Mouse (Mus musculus) C2C12 (cell line): ENCODE measurements at regions not wholly inside any gene's neighbourhood (a gene's known extent, or its start where the extent isn't known, plus 50 kb on each side); places are given as distances from the start of the nearest gene placed in this dataset.

Source experiments
- H3K27me3 ChIP-seq: one replicate; pipeline ENCODE4 v1.6.1; 2011; ENCODE audit not compliant: control insufficient read depth, insufficient read depth, insufficient read length
- H3K36me3 ChIP-seq: one replicate; pipeline ENCODE4 v1.6.1; 2011; ENCODE audit not compliant: control insufficient read depth, insufficient read depth
- H3K4me3 ChIP-seq: one replicate; pipeline ENCODE4 v1.5.1; 2011; ENCODE audit warnings: mild to moderate bottlenecking, control low read depth; ENCODE audit not compliant: poor library complexity, insufficient read depth, severe bottlenecking
- H3K79me2 ChIP-seq: one replicate; pipeline ENCODE4 v1.6.1; 2011; ENCODE audit not compliant: control insufficient read depth, insufficient read depth
- H3K79me3 ChIP-seq: one replicate; pipeline ENCODE4 v1.6.1; 2011; ENCODE audit warnings: low read depth, control low read depth
- H3ac ChIP-seq: one replicate; pipeline ENCODE3; 2011; ENCODE audit warnings: low read depth; ENCODE audit not compliant: control insufficient read depth, insufficient read length
- CEBPB ChIP-seq: IDR thresholded peaks from one replicate; pipeline ENCODE4 v1.6.1; 2011; ENCODE audit warnings: low read depth, mild to moderate bottlenecking, control low read depth, moderate library complexity
- CTCF ChIP-seq: IDR thresholded peaks from one replicate; pipeline ENCODE4 v1.5.1; 2011; ENCODE audit not compliant: control insufficient read depth, insufficient read depth, insufficient read length
- FOSL1 ChIP-seq: IDR thresholded peaks from one replicate; pipeline ENCODE4 v1.8.0; 2011; ENCODE audit warnings: mild to moderate bottlenecking, low read length; ENCODE audit not compliant: poor library complexity, insufficient read depth, severe bottlenecking
- MAX ChIP-seq: IDR thresholded peaks from one replicate; pipeline ENCODE4 v1.6.1; 2011; ENCODE audit warnings: mild to moderate bottlenecking, control low read depth
- MYOD1 ChIP-seq: IDR thresholded peaks from one replicate; pipeline ENCODE4 v1.6.1; 2011; ENCODE audit warnings: low read depth; ENCODE audit not compliant: control insufficient read depth, insufficient read length
- MYOG ChIP-seq: IDR thresholded peaks from one replicate; pipeline ENCODE4 v1.6.1; 2011; ENCODE audit not compliant: control insufficient read depth, insufficient read length; ENCODE audit errors: extremely low read depth
- USF1 ChIP-seq: IDR thresholded peaks from one replicate; pipeline ENCODE4 v1.6.1; 2011; ENCODE audit warnings: low read depth, mild to moderate bottlenecking, control low read depth, moderate library complexity

GRCm38 (mm10) chr13:107909343-107910067, 134.7 kb upstream of the Smim15 start:
- Histone ChIP-seq H3K36me3 (no peaks in the 10 kb centered on the region), H3K27me3 (no peaks in the 10 kb centered on the region), H3K79me2 (no peaks in the 10 kb centered on the region), H3ac (no peak overlapping the region), H3K4me3 (no peak overlapping the region), H3K79me3 (no peaks in the 10 kb centered on the region)
- no peak for TF ChIP-seq MYOD1
- no peak for TF ChIP-seq MAX
- TF ChIP-seq MYOG, result no peak
- no peak for TF ChIP-seq CTCF
- no peak for TF ChIP-seq USF1
- no peak for TF ChIP-seq FOSL1
- TF ChIP-seq CEBPB, result no peak

GRCm38 (mm10) chr13:107907966-107908365, 136.3 kb upstream of the Smim15 start:
- TF ChIP-seq CTCF (no peak), MYOD1 (no peak), FOSL1 (no peak), MYOG (no peak), MAX (no peak), USF1 (no peak), CEBPB (no peak)
- H3K79me3 ChIP-seq, result no peaks in the 10 kb centered on the region
- no peak overlapping the region for H3K4me3 ChIP-seq
- H3K36me3 ChIP-seq, result no peaks in the 10 kb centered on the region
- no peaks in the 10 kb centered on the region for H3K79me2 ChIP-seq
- no peak overlapping the region for H3ac ChIP-seq
- H3K27me3 ChIP-seq, result no peaks in the 10 kb centered on the region

- TF ChIP-seq MYOD1 (no peak), MAX (no peak), MYOG (no peak), CTCF (no peak), USF1 (no peak), CEBPB (no peak), FOSL1 (no peak)
- Histone ChIP-seq H3K27me3 (no peaks in the 10 kb centered on the region), H3K36me3 (no peaks in the 10 kb centered on the region), H3ac (no peak overlapping the region), H3K4me3 (no peak overlapping the region), H3K79me3 (no peaks in the 10 kb centered on the region), H3K79me2 (no peaks in the 10 kb centered on the region)
Observed at GRCm38 (mm10) chr13:107904851-107905250, 139.4 kb upstream of the Smim15 start.

GRCm38 (mm10) chr13:107904051-107904740, 140.1 kb upstream of the Smim15 start:
- no peaks in the 10 kb centered on the region for H3K79me3 ChIP-seq
- no peaks in the 10 kb centered on the region for H3K27me3 ChIP-seq
- TF ChIP-seq MYOD1 (no peak), CEBPB (no peak), MYOG (no peak), USF1 (no peak), MAX (no peak), CTCF (no peak), FOSL1 (no peak)
- H3K4me3 ChIP-seq, result no peak overlapping the region
- H3ac ChIP-seq, result no peak overlapping the region
- H3K79me2 ChIP-seq, result no peaks in the 10 kb centered on the region
- no peaks in the 10 kb centered on the region for H3K36me3 ChIP-seq

GRCm38 (mm10) chr13:107903150-107903959, 140.9 kb upstream of the Smim15 start:
- TF ChIP-seq MYOD1, result no peak
- TF ChIP-seq FOSL1, result no peak
- TF ChIP-seq CTCF, result no peak
- no peak for TF ChIP-seq MYOG
- no peak for TF ChIP-seq CEBPB
- TF ChIP-seq USF1, result no peak
- no peak for TF ChIP-seq MAX
- H3ac ChIP-seq, result no peak overlapping the region
- no peaks in the 10 kb centered on the region for H3K36me3 ChIP-seq
- no peak overlapping the region for H3K4me3 ChIP-seq
- no peaks in the 10 kb centered on the region for H3K27me3 ChIP-seq
- no peaks in the 10 kb centered on the region for H3K79me2 ChIP-seq
- H3K79me3 ChIP-seq, result no peaks in the 10 kb centered on the region
